Mouse (Mus musculus) thymus, adult 2 months (tissue): ENCODE measurements at regions not wholly inside any gene's neighbourhood (a gene's known extent, or its start where the extent isn't known, plus 50 kb on each side); places are given as distances from the start of the nearest gene placed in this dataset.

ENCODE experiments used
- DNase-seq: peaks from one replicate; pipeline ENCODE4 v3.0.0; 2021
- H3K27ac ChIP-seq: fragments of 200-500 bp; 2 replicates; pipeline ENCODE4 v1.5.1; 2012; ENCODE audit warnings: low read length, control low read depth; ENCODE audit not compliant: control insufficient read depth, insufficient read depth
- H3K27me3 ChIP-seq: fragments of 200-500 bp; 2 replicates; pipeline ENCODE4 v1.6.1; 2012; ENCODE audit warnings: mild to moderate bottlenecking, low read length, moderate library complexity, mixed read lengths; ENCODE audit not compliant: control insufficient read depth, insufficient read depth
- H3K36me3 ChIP-seq: fragments of 200-500 bp; 2 replicates; pipeline ENCODE4 v1.6.1; 2012; ENCODE audit warnings: mild to moderate bottlenecking, low read length, moderate library complexity; ENCODE audit not compliant: control insufficient read depth, insufficient read depth
- H3K4me1 ChIP-seq: fragments of 200-500 bp; replicated peaks from 2 replicates; pipeline ENCODE4 v1.6.1; 2012; ENCODE audit warnings: low read length; ENCODE audit not compliant: control insufficient read depth, insufficient read depth
- H3K4me3 ChIP-seq: fragments of 200-500 bp; 2 replicates; pipeline ENCODE4 v1.5.1; 2012; ENCODE audit warnings: mild to moderate bottlenecking, low read length, control low read depth, moderate library complexity; ENCODE audit not compliant: control insufficient read depth, insufficient read depth
- CTCF ChIP-seq: fragments of 200-500 bp; IDR thresholded peaks from 2 replicates; pipeline ENCODE4 v1.5.1; 2012; ENCODE audit warnings: mild to moderate bottlenecking, control low read depth, low read length, moderate library complexity, borderline replicate concordance; ENCODE audit not compliant: control insufficient read depth, poor library complexity, insufficient read depth; ENCODE audit errors: extremely low read depth
- POLR2A ChIP-seq: fragments of 200-500 bp; IDR thresholded peaks from 2 replicates; pipeline ENCODE4 v1.6.1; 2012; ENCODE audit warnings: mild to moderate bottlenecking, low read length, control low read depth, moderate library complexity; ENCODE audit not compliant: control insufficient read depth, poor library complexity, insufficient read depth; ENCODE audit errors: extremely low read depth
- WGBS: fragments of 180-500 bp; shearing (Covaris S2); methylation state at CpG from one replicate; pipeline ENCODE4 v1.1.7; 2018; 5-methylcytosine and 5-hydroxymethylcytosine counted together

DNA sequence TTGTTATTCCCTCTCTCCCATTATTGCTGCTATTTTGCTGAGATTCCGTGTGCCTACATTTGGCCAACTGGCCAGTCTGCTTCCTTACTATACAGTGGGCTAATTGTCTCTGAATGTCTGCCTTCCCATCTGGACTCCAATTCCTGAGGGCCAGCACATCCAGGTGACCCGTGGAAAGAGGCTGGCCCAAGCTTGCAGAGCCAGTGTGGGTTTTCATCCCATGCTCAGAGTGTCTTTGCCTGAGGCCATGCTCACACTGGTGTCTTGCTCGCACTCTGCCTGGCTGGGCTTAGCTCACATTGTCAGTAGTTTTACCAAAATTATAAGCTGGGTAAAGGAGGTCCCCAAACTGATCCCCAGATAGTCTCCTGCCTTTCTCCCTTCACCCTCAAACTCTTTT, 223.3 kb downstream of the Bcl11a start:
- no peak overlapping the region for H3K4me3 ChIP-seq
- 89% methylated on average over 3 of the region's 3 CpGs for WGBS
- DNase-seq, result no peak
- no peaks in the 10 kb centered on the region for H3K27me3 ChIP-seq
- no peak overlapping the region for H3K27ac ChIP-seq
- TF ChIP-seq CTCF (no peak), POLR2A (no peak)
- 0 out of 2 replicates have a peak, but pooled peaks cover 2% of the 10 kb centered on the region for H3K4me1 ChIP-seq
- no peaks in the 10 kb centered on the region for H3K36me3 ChIP-seq

DNA sequence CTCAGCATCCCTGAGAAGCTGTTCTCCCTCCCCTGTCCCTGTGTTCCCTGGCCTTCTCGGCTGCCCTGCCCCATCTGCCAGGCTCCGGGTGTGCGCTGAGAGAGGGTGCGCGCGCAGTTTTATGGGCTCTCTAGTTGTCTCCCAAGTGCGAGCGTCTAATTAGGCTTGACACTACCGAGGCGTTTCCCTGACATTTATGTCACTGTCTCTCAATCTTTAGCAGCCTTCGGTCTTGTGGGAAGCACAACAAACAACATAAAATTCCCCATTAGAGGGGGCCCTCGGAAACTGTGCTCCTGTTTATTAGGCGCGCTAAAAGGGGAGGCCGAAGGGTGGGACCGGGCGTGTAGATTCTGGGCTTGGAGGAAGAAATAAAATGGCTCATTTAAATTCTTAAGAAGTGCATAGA, 227.3 kb downstream of the Bcl11a start:
- no peaks in the 10 kb centered on the region for H3K27me3 ChIP-seq
- DNase-seq, result no peak
- no peak for TF ChIP-seq CTCF
- TF ChIP-seq POLR2A, result no peak
- no peak overlapping the region for H3K4me3 ChIP-seq
- H3K4me1 ChIP-seq, result no peaks in the 10 kb centered on the region
- 32% methylated on average over 17 of the region's 17 CpGs for WGBS
- no peak overlapping the region for H3K27ac ChIP-seq
- H3K36me3 ChIP-seq, result no peaks in the 10 kb centered on the region

DNA sequence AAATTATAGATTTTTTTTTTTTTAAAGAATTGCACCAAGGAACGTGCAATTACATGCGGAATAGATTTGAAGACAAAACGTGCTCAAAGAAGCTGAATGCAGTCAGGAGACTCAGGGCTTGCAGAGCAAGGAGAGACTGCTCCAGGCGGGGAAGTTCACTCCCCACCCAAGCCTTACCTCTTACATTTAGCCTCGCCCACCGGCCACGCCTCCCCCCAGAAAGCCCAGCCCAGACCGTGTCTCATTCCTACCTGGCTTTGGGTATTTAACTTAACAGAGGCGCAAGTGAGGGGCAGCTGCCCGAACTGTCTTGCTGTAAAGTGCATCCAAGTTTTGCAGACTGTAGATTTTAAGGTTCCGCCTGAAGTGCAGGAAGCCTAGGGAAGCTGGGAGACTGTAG, 227.8 kb downstream of the Bcl11a start:
- 36% methylated on average over 11 of the region's 11 CpGs for WGBS
- Histone ChIP-seq H3K4me3 (no peak overlapping the region), H3K36me3 (no peaks in the 10 kb centered on the region), H3K27ac (no peak overlapping the region), H3K27me3 (no peaks in the 10 kb centered on the region), H3K4me1 (no peaks in the 10 kb centered on the region)
- DNase-seq, result no peak
- TF ChIP-seq CTCF, result no peak

DNA sequence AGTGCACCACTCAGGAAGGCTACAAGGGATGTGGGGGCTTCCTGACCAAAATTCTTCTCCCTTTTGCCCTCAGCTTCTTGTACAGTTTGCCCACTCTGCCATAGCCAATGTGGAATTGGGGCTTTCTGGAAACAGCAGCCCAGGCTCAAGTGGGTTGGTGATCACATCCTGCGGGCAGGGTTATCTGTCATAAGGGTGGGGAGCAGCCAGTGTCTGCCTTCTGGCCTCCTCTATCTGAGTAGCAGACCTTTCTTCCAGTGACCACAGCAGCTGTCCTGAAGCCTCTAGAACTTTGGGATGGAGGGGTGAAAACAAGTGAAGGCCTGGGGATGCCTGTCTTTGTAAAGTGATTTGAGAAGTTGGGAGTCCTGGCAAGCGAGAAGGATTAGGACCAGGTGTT, 228.2 kb downstream of the Bcl11a start:
- Histone ChIP-seq H3K4me3 (no peak overlapping the region), H3K36me3 (no peaks in the 10 kb centered on the region), H3K27ac (no peak overlapping the region), H3K27me3 (no peaks in the 10 kb centered on the region), H3K4me1 (no peaks in the 10 kb centered on the region)
- WGBS, result 94% methylated on average over 2 of the region's 2 CpGs
- TF ChIP-seq CTCF (no peak), POLR2A (no peak)
- no peak for DNase-seq

DNA sequence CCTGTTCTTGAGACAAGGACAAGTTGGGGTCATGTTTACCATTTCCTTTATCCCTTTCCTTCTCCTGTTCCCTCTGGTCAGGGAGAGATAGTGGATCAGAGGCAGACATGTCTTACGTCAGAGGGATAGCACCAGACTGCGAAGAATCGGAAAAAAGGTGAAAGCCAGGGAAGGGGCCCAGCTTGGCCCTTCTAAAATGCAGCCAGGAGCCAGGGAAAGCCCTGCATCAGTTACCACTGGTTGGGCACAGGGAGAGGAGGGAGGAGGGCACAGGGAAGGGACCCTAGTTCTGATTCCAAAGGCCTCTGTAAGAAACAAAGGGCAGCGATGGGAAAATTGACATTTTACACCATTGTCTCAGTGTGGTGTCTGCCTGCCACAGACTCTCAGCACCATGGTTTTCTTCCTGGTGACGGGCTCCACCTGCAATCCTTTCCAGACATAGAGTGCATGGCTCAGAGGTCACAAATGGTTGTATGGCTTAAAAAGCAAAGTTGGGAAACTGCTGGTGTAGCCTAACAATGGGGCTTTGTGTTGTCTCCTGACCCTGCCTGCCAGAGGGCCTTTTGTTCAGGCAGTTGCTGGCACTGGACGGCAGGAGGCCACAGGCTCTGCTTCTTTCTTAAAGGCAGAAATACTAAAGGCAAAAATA, 229.9 kb downstream of the Bcl11a start:
- H3K27ac ChIP-seq, result no peak overlapping the region
- no peaks in the 10 kb centered on the region for H3K4me1 ChIP-seq
- no peak overlapping the region for H3K4me3 ChIP-seq
- no peaks in the 10 kb centered on the region for H3K27me3 ChIP-seq
- TF ChIP-seq POLR2A (no peak), CTCF (no peak)
- no peak for DNase-seq
- H3K36me3 ChIP-seq, result no peaks in the 10 kb centered on the region
- 98% methylated on average over 6 of the region's 6 CpGs for WGBS

DNA sequence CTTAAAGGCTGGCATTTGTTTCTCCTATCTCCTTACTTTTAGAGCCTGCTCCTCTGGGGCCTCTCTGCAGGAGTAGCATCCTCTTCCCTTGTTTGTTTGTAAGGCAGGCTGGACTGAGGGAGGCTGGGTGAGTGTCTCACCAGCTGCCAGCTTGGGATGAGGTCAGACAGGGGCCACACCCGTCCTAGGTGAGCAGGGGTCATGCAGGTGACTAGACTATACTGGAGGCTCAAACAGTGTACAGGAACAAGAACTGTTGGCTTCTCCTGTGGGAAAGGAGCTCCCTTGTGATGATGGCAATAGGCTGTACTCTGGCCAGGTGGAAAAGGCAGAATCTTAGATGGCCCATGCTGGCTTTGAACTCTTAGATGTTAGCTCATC, 230.4 kb downstream of the Bcl11a start:
- no peak for TF ChIP-seq CTCF
- TF ChIP-seq POLR2A, result no peak
- H3K36me3 ChIP-seq, result no peaks in the 10 kb centered on the region
- H3K4me1 ChIP-seq, result no peaks in the 10 kb centered on the region
- DNase-seq, result no peak
- 77% methylated on average over 1 of the region's 1 CpGs for WGBS
- no peak overlapping the region for H3K27ac ChIP-seq
- H3K4me3 ChIP-seq, result no peak overlapping the region
- no peaks in the 10 kb centered on the region for H3K27me3 ChIP-seq

DNA sequence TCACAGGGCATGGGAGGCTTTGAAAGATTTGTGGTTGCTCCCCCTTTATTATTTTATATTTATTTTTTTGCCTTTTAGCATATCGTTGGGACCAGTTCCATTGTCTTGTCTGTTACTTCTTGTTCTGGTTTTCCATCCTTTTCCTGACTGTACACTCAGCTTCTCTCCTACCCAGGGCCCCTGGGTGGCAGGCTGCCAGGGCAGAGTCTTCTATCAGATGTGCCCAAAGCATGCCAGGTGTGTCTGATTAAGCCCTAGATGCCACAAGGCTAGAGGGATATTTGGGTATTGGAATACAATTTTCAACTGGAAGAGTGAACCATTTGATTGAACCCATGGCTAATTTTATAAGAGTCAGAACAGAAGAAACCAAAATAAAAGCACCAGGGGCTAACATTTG, 236.2 kb downstream of the Bcl11a start:
- DNase-seq, result no peak
- TF ChIP-seq CTCF (no peak), POLR2A (no peak)
- no peak overlapping the region for H3K27ac ChIP-seq
- no peaks in the 10 kb centered on the region for H3K36me3 ChIP-seq
- no peak overlapping the region for H3K4me3 ChIP-seq
- WGBS, result 79% methylated on average over 1 of the region's 1 CpGs
- H3K4me1 ChIP-seq, result no peaks in the 10 kb centered on the region
- no peaks in the 10 kb centered on the region for H3K27me3 ChIP-seq
